Mouse (Mus musculus) heart, embryonic 10.5 days (tissue): ENCODE data around the gene Foxd3. TPM values are rescaled to one million over a fixed set of nuclear protein-coding genes. Genes with fewer than 3 reads are reported as not detected.

Experiments used
- DNase-seq: peaks from one replicate; pipeline ENCODE4 v3.0.0-alpha.2; 2017; ENCODE audit warnings: low spot score
- H3K27ac ChIP-seq: fragments of 300-500 bp; sonication (generic); 2 replicates; pipeline ENCODE4 v1.5.1; 2016; ENCODE audit warnings: mild to moderate bottlenecking
- H3K27me3 ChIP-seq: fragments of 300-500 bp; sonication (generic); 2 replicates; pipeline ENCODE4 v1.6.1; 2016; ENCODE audit warnings: mild to moderate bottlenecking; ENCODE audit not compliant: poor library complexity, insufficient read depth, severe bottlenecking
- H3K36me3 ChIP-seq: fragments of 300-500 bp; sonication (generic); 2 replicates; pipeline ENCODE4 v1.6.1; 2016; ENCODE audit warnings: mild to moderate bottlenecking, moderate library complexity
- H3K4me1 ChIP-seq: fragments of 300-500 bp; sonication (generic); 2 replicates; pipeline ENCODE4 v1.6.1; 2016; ENCODE audit warnings: mild to moderate bottlenecking
- H3K4me3 ChIP-seq: fragments of 300-500 bp; sonication (generic); 2 replicates; pipeline ENCODE4 v1.5.1; 2016; ENCODE audit warnings: mild to moderate bottlenecking, moderate library complexity
- H3K9me3 ChIP-seq: fragments of 300-500 bp; sonication (generic); 2 replicates; pipeline ENCODE4 v1.6.1; 2016; ENCODE audit warnings: mild to moderate bottlenecking, moderate library complexity
- WGBS: fragments of 180-500 bp; shearing (Covaris S2); methylation state at CpG from one replicate; pipeline ENCODE4 v1.1.7; 2016; 5-methylcytosine and 5-hydroxymethylcytosine counted together
- polyA plus RNA-seq: library from polyadenylated mRNA; unstranded; fragments of >200 nt; fragmentation: Nextera tagmentation; extraction: Ambion mirVana; gene quantifications from 2 replicates; pipeline ENCODE4 v1.2.1, GENCODE M21; 2016

Foxd3 gene
- polyA plus RNA-seq, 1 experiment from 2014 or later = 0.18 TPM

GRCm38 (mm10) chr4:99650945-99651690, 5.0 kb upstream of the Foxd3 start:
- Histone ChIP-seq H3K9me3 (no peaks in the 10 kb centered on the region), H3K4me3 (peak overlapping the region; percentile 50), H3K27ac (no peak overlapping the region), H3K36me3 (no peaks in the 10 kb centered on the region), H3K4me1 (peaks cover 21% of the 10 kb centered on the region; the same call in 1 of the 2 replicates), H3K27me3 (peaks cover 92% of the 10 kb centered on the region)
- DNase-seq = no peak
- 2% methylated on average over 59 of the region's 59 CpGs for WGBS

- H3K9me3 ChIP-seq = no peaks in the 10 kb centered on the region
- H3K4me3 ChIP-seq = no peak overlapping the region
- no peaks in the 10 kb centered on the region for H3K36me3 ChIP-seq
- H3K27ac ChIP-seq = no peak overlapping the region
- peaks cover 94% of the 10 kb centered on the region for H3K27me3 ChIP-seq
- peaks cover 29% of the 10 kb centered on the region; the same call in 1 of the 2 replicates for H3K4me1 ChIP-seq
- no peak for DNase-seq
- 14% methylated on average over 10 of the region's 10 CpGs for WGBS
Measured at GRCm38 (mm10) chr4:99651823-99652450, 4.2 kb upstream of the Foxd3 start.

GRCm38 (mm10) chr4:99652576-99653210, 3.4 kb upstream of the Foxd3 start:
- Histone ChIP-seq H3K4me1 (peaks cover 35% of the 10 kb centered on the region), H3K27ac (no peak overlapping the region), H3K4me3 (no peak overlapping the region), H3K36me3 (no peaks in the 10 kb centered on the region), H3K27me3 (peaks cover 98% of the 10 kb centered on the region), H3K9me3 (no peaks in the 10 kb centered on the region)
- 1% methylated on average over 19 of the region's 19 CpGs for WGBS
- no peak for DNase-seq

GRCm38 (mm10) chr4:99653216-99653607, 2.9 kb upstream of the Foxd3 start:
- Histone ChIP-seq H3K9me3 (no peaks in the 10 kb centered on the region), H3K36me3 (no peaks in the 10 kb centered on the region), H3K4me1 (peaks cover 39% of the 10 kb centered on the region), H3K4me3 (0 out of 2 replicates have a peak overlapping the region, but pooled peaks have one; percentile 12), H3K27ac (no peak overlapping the region), H3K27me3 (peaks cover 98% of the 10 kb centered on the region)
- no peak for DNase-seq
- 1% methylated on average over 25 of the region's 25 CpGs for WGBS

- no peaks in the 10 kb centered on the region for H3K36me3 ChIP-seq
- H3K4me3 ChIP-seq = 0 out of 2 replicates have a peak overlapping the region, but pooled peaks have one; percentile 12
- H3K9me3 ChIP-seq = no peaks in the 10 kb centered on the region
- H3K27ac ChIP-seq = no peak overlapping the region
- WGBS = under 1% methylated on average over 36 of the region's 36 CpGs
- peaks cover 97% of the 10 kb centered on the region for H3K27me3 ChIP-seq
- peaks cover 39% of the 10 kb centered on the region for H3K4me1 ChIP-seq
- no peak for DNase-seq
Measured at GRCm38 (mm10) chr4:99653608-99654221, 2.4 kb upstream of the Foxd3 start.

GRCm38 (mm10) chr4:99654621-99655296, 1.3 kb upstream of the Foxd3 start:
- Histone ChIP-seq H3K36me3 (no peaks in the 10 kb centered on the region), H3K9me3 (no peaks in the 10 kb centered on the region), H3K27ac (no peak overlapping the region), H3K4me1 (peaks cover 39% of the 10 kb centered on the region), H3K27me3 (peaks cover 97% of the 10 kb centered on the region), H3K4me3 (no peak overlapping the region)
- under 1% methylated on average over 27 of the region's 27 CpGs for WGBS
- DNase-seq = no peak

- peaks cover 35% of the 10 kb centered on the region for H3K4me1 ChIP-seq
- H3K27me3 ChIP-seq = peaks cover 97% of the 10 kb centered on the region
- H3K27ac ChIP-seq = no peak overlapping the region
- no peaks in the 10 kb centered on the region for H3K9me3 ChIP-seq
- H3K4me3 ChIP-seq = peak overlapping the region; percentile 52
- WGBS = under 1% methylated on average over 91 of the region's 92 CpGs
- no peak for DNase-seq
- no peaks in the 10 kb centered on the region for H3K36me3 ChIP-seq
Measured at GRCm38 (mm10) chr4:99656605-99657429, 718 bp downstream of the Foxd3 start.

- Histone ChIP-seq H3K36me3 (no peaks in the 10 kb centered on the region), H3K27ac (no peak overlapping the region), H3K9me3 (no peaks in the 10 kb centered on the region), H3K27me3 (peaks cover 97% of the 10 kb centered on the region), H3K4me3 (peak overlapping the region; percentile 52), H3K4me1 (peaks cover 35% of the 10 kb centered on the region)
- WGBS = 2% methylated on average over 51 of the region's 62 CpGs
- no peak for DNase-seq
Measured at GRCm38 (mm10) chr4:99657430-99657820, 1.3 kb downstream of the Foxd3 start.

- WGBS = 1% methylated on average over 36 of the region's 41 CpGs
- H3K27ac ChIP-seq = no peak overlapping the region
Measured at GRCm38 (mm10) chr4:99657831-99658470, 1.9 kb downstream of the Foxd3 start.

GRCm38 (mm10) chr4:99658881-99659280, 2.8 kb downstream of the Foxd3 start:
- Histone ChIP-seq H3K4me3 (no peak overlapping the region), H3K27ac (no peak overlapping the region), H3K9me3 (no peaks in the 10 kb centered on the region), H3K27me3 (peaks cover 97% of the 10 kb centered on the region), H3K36me3 (no peaks in the 10 kb centered on the region), H3K4me1 (peaks cover 31% of the 10 kb centered on the region)
- no peak for DNase-seq
- 18% methylated on average over 6 of the region's 6 CpGs for WGBS

More at GRCm38 (mm10) chr4:99657831-99658470, 1.9 kb downstream of the Foxd3 start:
- DNase-seq = no peak
- Histone ChIP-seq H3K4me1 (peaks cover 35% of the 10 kb centered on the region), H3K36me3 (no peaks in the 10 kb centered on the region), H3K27me3 (peaks cover 97% of the 10 kb centered on the region), H3K9me3 (no peaks in the 10 kb centered on the region), H3K4me3 (peak overlapping the region; percentile 52)

- Histone ChIP-seq H3K4me1 (peaks cover 27% of the 10 kb centered on the region), H3K27me3 (peaks cover 97% of the 10 kb centered on the region), H3K9me3 (no peaks in the 10 kb centered on the region), H3K4me3 (no peak overlapping the region), H3K27ac (no peak overlapping the region), H3K36me3 (no peaks in the 10 kb centered on the region)
- 1% methylated on average over 28 of the region's 28 CpGs for WGBS
- DNase-seq = no peak
Measured at GRCm38 (mm10) chr4:99659361-99660072, 3.4 kb downstream of the Foxd3 start.
